Mouse (Mus musculus): Measurements from ENCODE around the gene Ccdc180. TPM values are rescaled to one million over a fixed set of nuclear protein-coding genes. Genes with fewer than 3 reads are reported as not detected.

Gene Ccdc180
- polyA plus RNA-seq, 1 experiment = not detected

GRCm38 (mm10) chr4:45882521-45882920 lies 7.6 kb upstream of the Ccdc180 start:
- H3K4me1 ChIP-seq (ENCODE audit: control insufficient read depth, insufficient read depth, insufficient read length, low read length) = no peaks in the 10 kb centered on the region
- no peak overlapping the region for H3K27ac ChIP-seq (replicated peaks; ENCODE audit: low read depth, low read length)
- H3K4me3 ChIP-seq (ENCODE audit: insufficient read depth, low read depth, low read length) = no peak overlapping the region

- Histone ChIP-seq H3K4me1 (ENCODE audit: control insufficient read depth, insufficient read depth, insufficient read length, low read length) (no peaks in the 10 kb centered on the region), H3K4me3 (ENCODE audit: insufficient read depth, low read depth, low read length) (no peak overlapping the region), H3K27ac (replicated peaks; ENCODE audit: low read depth, low read length) (no peak overlapping the region)
These were observed 6.9 kb upstream of the Ccdc180 start for GRCm38 (mm10) chr4:45883250-45883649.

GRCm38 (mm10) chr4:45889487-45889886 lies 616 bp upstream of the Ccdc180 start:
- H3K27ac ChIP-seq (replicated peaks; ENCODE audit: low read depth, low read length) = no peak overlapping the region
- no peak overlapping the region for H3K4me3 ChIP-seq (ENCODE audit: insufficient read depth, low read depth, low read length)

GRCm38 (mm10) chr4:45896425-45897081 lies 6.5 kb downstream of the Ccdc180 start:
- Histone ChIP-seq H3K4me1 (ENCODE audit: control insufficient read depth, insufficient read depth, insufficient read length, low read length) (no peaks in the 10 kb centered on the region), H3K27ac (replicated peaks; ENCODE audit: low read depth, low read length) (no peak overlapping the region), H3K4me3 (ENCODE audit: insufficient read depth, low read depth, low read length) (no peak overlapping the region)

More at GRCm38 (mm10) chr4:45889487-45889886, 616 bp upstream of the Ccdc180 start:
- H3K4me1 ChIP-seq (ENCODE audit: control insufficient read depth, insufficient read depth, insufficient read length, low read length) = 0 out of 2 replicates have a peak, but pooled peaks cover 5% of the 10 kb centered on the region

GRCm38 (mm10) chr4:45898413-45898812 lies 8.3 kb downstream of the Ccdc180 start:
- no peak overlapping the region for H3K27ac ChIP-seq (replicated peaks; ENCODE audit: low read depth, low read length)
- no peak overlapping the region for H3K4me3 ChIP-seq (ENCODE audit: insufficient read depth, low read depth, low read length)
- no peaks in the 10 kb centered on the region for H3K4me1 ChIP-seq (ENCODE audit: control insufficient read depth, insufficient read depth, insufficient read length, low read length)

GRCm38 (mm10) chr4:45909256-45909655 lies 19.2 kb downstream of the Ccdc180 start:
- Histone ChIP-seq H3K4me1 (ENCODE audit: control insufficient read depth, insufficient read depth, insufficient read length, low read length) (no peaks in the 10 kb centered on the region), H3K27ac (replicated peaks; ENCODE audit: low read depth, low read length) (no peak overlapping the region), H3K4me3 (ENCODE audit: insufficient read depth, low read depth, low read length) (no peak overlapping the region)

DNA sequence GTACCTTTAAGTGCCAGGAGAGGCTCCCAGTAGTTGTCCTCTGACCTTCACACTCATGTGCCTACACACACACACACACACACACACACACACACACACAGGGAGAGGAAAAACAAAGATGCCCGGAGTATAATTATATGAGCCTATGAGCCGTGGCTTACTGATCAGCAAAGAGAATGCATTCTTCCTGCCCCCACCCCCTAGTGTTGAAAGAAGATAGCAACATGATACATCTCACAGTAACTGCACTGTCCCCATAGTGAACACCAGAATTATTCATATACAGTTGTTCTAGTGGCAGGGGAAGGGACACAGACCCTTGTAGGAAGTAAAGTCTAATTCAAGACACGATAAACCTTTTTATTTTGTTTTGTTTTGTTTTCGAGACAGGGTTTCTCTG lies 19.8 kb downstream of the Ccdc180 start:
- H3K4me1 ChIP-seq (ENCODE audit: control insufficient read depth, insufficient read depth, insufficient read length, low read length) = no peaks in the 10 kb centered on the region
- H3K4me3 ChIP-seq (ENCODE audit: insufficient read depth, low read depth, low read length) = no peak overlapping the region

DNA sequence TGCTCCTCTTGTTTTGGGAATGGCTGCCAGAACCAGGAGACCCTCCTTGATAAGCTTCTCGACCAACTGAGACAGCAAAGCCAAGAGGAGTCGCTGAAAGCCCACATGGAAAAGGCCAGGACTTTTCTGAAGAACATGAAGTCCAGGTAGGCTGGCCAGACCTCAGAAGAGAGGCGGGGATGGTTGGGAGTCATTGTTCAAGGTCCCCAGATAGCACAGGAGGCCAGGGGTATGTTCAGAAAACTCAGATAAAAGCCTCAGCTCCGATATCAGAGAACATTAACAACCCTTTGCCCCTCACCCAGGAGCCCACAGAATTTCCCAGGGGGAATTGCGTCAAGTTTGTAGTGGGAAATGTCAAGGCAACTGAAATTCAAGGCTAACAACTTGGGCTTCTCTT lies 21.2 kb downstream of the Ccdc180 start:
- no peaks in the 10 kb centered on the region for H3K4me1 ChIP-seq (ENCODE audit: control insufficient read depth, insufficient read depth, insufficient read length, low read length)
- H3K4me3 ChIP-seq (ENCODE audit: insufficient read depth, low read depth, low read length) = no peak overlapping the region
- H3K27ac ChIP-seq (replicated peaks; ENCODE audit: low read depth, low read length) = no peak overlapping the region

More for the DNA sequence above, 19.8 kb downstream of the Ccdc180 start:
- no peak overlapping the region for H3K27ac ChIP-seq (replicated peaks; ENCODE audit: low read depth, low read length)

GRCm38 (mm10) chr4:45911876-45912275 lies 21.8 kb downstream of the Ccdc180 start:
- Histone ChIP-seq H3K4me1 (ENCODE audit: control insufficient read depth, insufficient read depth, insufficient read length, low read length) (no peaks in the 10 kb centered on the region), H3K27ac (replicated peaks; ENCODE audit: low read depth, low read length) (no peak overlapping the region), H3K4me3 (ENCODE audit: insufficient read depth, low read depth, low read length) (no peak overlapping the region)

DNA sequence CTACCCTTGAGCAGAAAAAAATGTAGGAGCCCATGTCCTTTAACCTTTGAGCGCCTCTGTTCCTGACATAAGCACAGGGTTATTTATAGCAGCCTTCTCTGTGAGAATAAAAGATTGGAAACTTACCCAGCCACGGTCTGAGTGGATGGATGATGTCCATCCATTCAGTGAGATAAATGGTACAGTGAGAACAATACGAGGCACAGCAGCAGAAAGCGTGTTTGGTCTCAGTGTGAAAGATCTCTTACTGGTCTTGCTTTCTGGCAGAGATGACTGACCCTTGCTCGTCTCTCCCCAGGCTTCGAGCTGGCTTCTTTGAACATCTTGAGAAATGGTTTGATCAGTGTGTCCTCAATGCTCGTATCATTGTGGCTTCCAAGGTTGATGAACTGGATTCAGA lies 27.0 kb downstream of the Ccdc180 start:
- H3K27ac ChIP-seq (replicated peaks; ENCODE audit: low read depth, low read length) = peak overlapping the region; percentile 65
- no peak overlapping the region for H3K4me3 ChIP-seq (ENCODE audit: insufficient read depth, low read depth, low read length)
- H3K4me1 ChIP-seq (ENCODE audit: control insufficient read depth, insufficient read depth, insufficient read length, low read length) = no peaks in the 10 kb centered on the region

DNA sequence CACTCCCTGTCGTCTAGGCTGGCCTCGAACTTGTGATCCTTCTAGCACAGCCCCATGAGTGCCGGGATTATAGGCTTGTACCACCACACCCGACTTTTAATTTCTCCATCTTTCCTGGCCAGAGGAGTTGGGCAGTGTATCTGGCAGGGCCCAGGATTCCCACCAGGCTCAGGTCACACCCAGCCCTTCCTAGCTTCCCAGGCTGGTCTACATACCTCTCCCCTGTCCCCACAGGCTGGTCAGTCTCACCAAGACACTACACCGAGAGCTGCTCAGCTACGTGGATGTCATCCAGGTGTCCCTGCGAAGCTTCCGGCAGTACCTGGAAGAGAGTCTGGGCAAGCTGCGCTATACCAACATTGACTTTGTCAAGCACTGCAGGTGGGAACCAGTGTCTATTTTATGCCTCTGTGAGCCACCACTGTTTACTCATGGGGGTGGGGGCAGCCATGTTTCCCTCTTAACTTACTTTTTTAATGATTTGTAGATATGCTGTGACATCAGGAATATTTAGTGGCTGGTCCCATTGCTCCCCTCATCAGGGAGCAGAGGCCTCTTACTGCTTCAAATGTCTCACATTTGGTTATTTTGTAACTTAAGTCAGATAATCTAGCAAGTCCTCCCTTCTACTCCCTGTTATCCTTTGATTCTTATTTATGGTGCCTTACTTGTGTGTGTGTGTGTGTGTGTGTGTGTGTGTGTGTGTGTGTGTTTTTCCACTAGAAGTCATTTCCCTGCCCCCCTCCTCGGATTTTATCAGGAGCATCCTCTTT lies 31.7 kb downstream of the Ccdc180 start:
- Histone ChIP-seq H3K4me1 (ENCODE audit: control insufficient read depth, insufficient read depth, insufficient read length, low read length) (no peaks in the 10 kb centered on the region), H3K4me3 (ENCODE audit: insufficient read depth, low read depth, low read length) (no peak overlapping the region), H3K27ac (replicated peaks; ENCODE audit: low read depth, low read length) (no peak overlapping the region)

- Histone ChIP-seq H3K4me1 (ENCODE audit: control insufficient read depth, insufficient read depth, insufficient read length, low read length) (no peaks in the 10 kb centered on the region), H3K4me3 (ENCODE audit: insufficient read depth, low read depth, low read length) (no peak overlapping the region), H3K27ac (replicated peaks; ENCODE audit: low read depth, low read length) (no peak overlapping the region)
These were observed 33.9 kb downstream of the Ccdc180 start for GRCm38 (mm10) chr4:45924011-45924410.

DNA sequence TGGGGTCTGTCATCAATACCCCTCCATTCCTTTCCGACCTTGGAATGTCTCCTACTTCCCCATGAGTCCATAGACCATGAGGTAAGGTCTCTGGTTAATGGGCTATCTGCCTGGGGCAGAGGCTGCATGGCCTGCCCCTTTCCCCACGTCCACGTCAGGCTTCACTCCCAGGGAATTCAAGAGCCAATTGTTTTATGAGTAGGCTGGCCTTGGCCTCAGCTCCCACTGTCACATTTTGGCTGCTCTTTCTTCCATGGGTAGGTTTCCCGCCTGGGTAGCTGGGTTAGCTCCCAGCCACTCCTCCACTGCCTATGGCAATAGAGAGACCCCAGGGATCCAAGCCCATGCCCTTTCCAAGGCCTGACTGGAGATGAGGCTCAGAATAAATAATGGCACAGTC lies 38.5 kb downstream of the Ccdc180 start:
- Histone ChIP-seq H3K4me1 (ENCODE audit: control insufficient read depth, insufficient read depth, insufficient read length, low read length) (no peaks in the 10 kb centered on the region), H3K4me3 (ENCODE audit: insufficient read depth, low read depth, low read length) (no peak overlapping the region), H3K27ac (replicated peaks; ENCODE audit: low read depth, low read length) (no peak overlapping the region)

GRCm38 (mm10) chr4:45941628-45942044 lies 51.5 kb downstream of the Ccdc180 start:
- Histone ChIP-seq H3K4me3 (ENCODE audit: insufficient read depth, low read depth, low read length) (no peak overlapping the region), H3K4me1 (ENCODE audit: control insufficient read depth, insufficient read depth, insufficient read length, low read length) (no peaks in the 10 kb centered on the region), H3K27ac (replicated peaks; ENCODE audit: low read depth, low read length) (no peak overlapping the region)

GRCm38 (mm10) chr4:45947729-45948128 lies 57.6 kb downstream of the Ccdc180 start:
- Histone ChIP-seq H3K4me1 (ENCODE audit: control insufficient read depth, insufficient read depth, insufficient read length, low read length) (peaks cover 13% of the 10 kb centered on the region; the same call in 1 of the 2 replicates), H3K4me3 (ENCODE audit: insufficient read depth, low read depth, low read length) (no peak overlapping the region)

More at GRCm38 (mm10) chr4:45947729-45948128, 57.6 kb downstream of the Ccdc180 start:
- H3K27ac ChIP-seq (replicated peaks; ENCODE audit: low read depth, low read length) = no peak overlapping the region

Measured in brown adipose tissue, adult 24 weeks (tissue).